Mouse (Mus musculus): Measurements from ENCODE around the gene Rnf182. TPM values are rescaled to one million over a fixed set of nuclear protein-coding genes. Genes with fewer than 3 reads are reported as not detected.
A peak's percentile ranks its signal among the peaks of the same experiment; 100 is the strongest.

Rnf182 gene
- total RNA-seq, 1 experiment from 2014 or later: 2.3 TPM

DNA sequence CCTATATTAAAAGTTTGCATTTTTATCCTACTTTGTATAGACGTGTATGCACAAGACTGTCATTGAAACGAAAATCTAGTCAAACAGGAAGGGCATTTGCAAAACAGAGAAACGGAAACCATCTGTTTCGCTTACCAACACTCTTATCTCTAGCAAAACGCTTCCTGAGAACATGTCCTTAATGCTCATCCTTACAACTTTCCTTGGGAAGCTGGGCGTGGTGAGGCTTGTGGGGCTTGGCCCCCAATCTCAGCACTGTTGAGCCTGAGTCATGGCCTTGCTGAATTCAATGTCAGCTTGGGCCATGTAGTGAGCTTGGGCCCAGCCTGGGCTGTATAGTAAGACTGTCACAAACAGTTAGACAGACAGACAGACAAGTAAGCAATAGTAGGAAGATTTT is 51.4 kb downstream of the Rnf182 start:
- peak; percentile 30 to 46 for ATAC-seq (replicated peaks in 1 of 2; ENCODE audit: insufficient read depth in 1 of 2, low FRiP score in 2 of 2, low TSS enrichment in 1 of 2, low read depth in 1 of 2, poor library complexity in 2 of 2, severe bottlenecking in 2 of 2)

DNA sequence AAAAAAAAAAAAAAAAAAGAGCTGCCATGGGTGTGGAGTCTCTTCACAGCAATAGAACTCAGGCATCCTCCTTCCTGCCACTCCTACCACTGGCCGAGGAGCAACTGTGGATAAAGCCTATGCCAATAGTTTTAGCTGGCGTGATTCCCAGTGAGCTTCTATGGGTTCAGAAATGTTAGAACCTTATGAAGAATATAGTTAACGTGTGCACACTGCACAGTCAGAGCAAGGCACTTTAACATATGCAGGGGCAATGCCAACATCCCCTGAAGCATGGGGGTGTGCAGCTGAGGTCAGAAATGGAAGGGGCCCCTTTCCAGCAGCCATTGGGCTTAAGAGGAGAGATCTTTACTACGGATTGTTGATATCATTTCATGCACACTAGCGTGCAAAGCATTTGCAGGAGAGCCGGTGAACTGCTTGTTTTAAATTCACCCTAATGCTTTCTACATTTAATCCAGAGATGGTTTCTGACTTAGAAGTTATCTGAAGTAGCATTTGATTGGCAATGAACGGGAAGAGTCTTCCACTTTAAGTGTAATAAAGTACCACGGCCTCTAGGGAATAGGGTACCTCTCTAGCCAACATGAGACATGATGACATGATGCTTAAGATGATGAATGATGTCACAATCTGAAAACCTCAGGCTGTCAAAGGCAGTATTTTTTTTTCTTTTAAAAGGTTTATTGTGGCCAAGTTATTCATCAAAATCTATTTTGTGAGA is 61.8 kb downstream of the Rnf182 start:
- ATAC-seq (replicated peaks in 1 of 2; ENCODE audit: insufficient read depth in 1 of 2, low FRiP score in 2 of 2, low TSS enrichment in 1 of 2, low read depth in 1 of 2, poor library complexity in 2 of 2, severe bottlenecking in 2 of 2): no peak

DNA sequence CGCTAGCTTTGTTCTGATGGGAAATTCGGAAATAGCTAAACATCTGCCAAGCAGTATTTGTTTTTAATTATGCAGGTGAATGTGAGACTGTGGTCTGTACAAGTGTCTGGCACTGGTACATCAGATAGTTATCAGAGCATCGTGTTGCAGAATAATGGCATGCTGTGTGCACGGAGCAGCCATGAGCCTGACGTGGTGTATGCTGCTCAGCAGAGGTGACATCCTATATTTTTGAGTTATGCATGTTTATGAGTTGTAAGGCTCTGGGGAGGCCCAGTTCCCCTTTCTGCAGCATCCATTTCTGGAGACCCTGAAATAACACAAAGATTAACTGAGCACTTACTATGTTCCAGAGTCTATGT is 62.4 kb downstream of the Rnf182 start:
- no peak for ATAC-seq (replicated peaks in 1 of 2; ENCODE audit: insufficient read depth in 1 of 2, low FRiP score in 2 of 2, low TSS enrichment in 1 of 2, low read depth in 1 of 2, poor library complexity in 2 of 2, severe bottlenecking in 2 of 2)

- no peak for ATAC-seq (replicated peaks in 1 of 2; ENCODE audit: insufficient read depth in 1 of 2, low FRiP score in 2 of 2, low TSS enrichment in 1 of 2, low read depth in 1 of 2, poor library complexity in 2 of 2, severe bottlenecking in 2 of 2)
Measured at GRCm38 (mm10) chr13:43684499-43684994, 69.0 kb downstream of the Rnf182 start.

GRCm38 (mm10) chr13:43688065-43688464 is 72.6 kb downstream of the Rnf182 start:
- ATAC-seq (replicated peaks in 1 of 2; ENCODE audit: insufficient read depth in 1 of 2, low FRiP score in 2 of 2, low TSS enrichment in 1 of 2, low read depth in 1 of 2, poor library complexity in 2 of 2, severe bottlenecking in 2 of 2): no peak

DNA sequence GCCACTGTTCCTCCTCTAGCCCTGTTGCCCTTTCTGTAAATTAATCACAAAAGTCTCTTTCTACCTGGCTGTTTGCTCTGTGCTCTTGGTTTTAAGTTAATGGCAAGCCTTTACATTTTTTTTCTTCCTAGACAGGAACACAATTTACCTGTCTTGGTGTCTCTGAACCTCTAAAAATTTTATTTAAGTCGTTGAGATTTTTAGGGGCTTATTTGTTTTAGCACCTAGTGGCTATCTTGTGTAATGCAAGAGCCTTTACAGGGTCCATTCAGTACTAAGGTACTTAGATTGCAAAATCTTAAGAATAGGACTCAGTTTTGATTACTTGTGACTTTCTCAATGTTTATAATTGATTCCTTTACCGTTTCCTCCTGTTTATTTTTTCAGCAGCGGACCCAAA is 76.2 kb downstream of the Rnf182 start:
- no peak for ATAC-seq (replicated peaks in 1 of 2; ENCODE audit: insufficient read depth in 1 of 2, low FRiP score in 2 of 2, low TSS enrichment in 1 of 2, low read depth in 1 of 2, poor library complexity in 2 of 2, severe bottlenecking in 2 of 2)

DNA sequence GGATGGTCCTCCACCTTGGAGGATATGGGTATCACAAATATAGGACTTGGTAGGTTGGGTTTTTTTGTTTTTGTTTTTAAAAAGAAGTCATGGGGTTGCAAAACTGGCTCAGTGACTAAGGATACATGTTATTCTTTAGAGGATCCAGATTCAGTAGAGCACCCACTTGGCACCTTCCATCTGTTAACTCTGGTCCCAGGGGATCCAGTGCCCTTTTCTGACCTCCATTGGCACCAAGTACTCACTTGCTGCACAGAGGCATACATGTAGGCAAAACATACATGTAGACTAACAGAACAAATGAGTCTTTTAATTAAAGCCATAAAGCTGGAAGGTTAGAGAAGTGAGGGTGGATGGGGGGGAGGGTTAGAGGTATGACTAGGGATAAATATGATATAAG is 80.0 kb downstream of the Rnf182 start:
- ATAC-seq (replicated peaks in 1 of 2; ENCODE audit: insufficient read depth in 1 of 2, low FRiP score in 2 of 2, low TSS enrichment in 1 of 2, low read depth in 1 of 2, poor library complexity in 2 of 2, severe bottlenecking in 2 of 2): no peak

DNA sequence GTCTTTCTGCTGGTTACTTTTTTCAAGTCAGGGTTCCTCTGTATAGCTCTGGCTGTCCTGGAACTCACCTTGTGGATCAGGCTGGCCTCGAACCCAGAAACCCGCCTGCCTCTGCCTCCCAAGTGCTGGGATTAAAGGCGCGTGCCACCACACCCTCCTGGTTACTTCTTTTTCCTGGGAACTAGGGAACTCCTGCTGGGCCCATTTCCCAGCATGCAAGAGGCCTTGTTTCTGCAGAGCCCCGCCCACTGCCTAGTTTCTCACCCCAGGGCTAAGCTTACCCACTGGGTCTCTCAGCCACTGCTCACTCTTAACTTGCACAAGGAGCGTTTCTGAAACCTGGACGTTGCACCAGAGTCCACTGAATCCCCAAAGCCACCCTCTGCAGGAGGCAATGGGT is 80.5 kb downstream of the Rnf182 start:
- no peak for ATAC-seq (replicated peaks in 1 of 2; ENCODE audit: insufficient read depth in 1 of 2, low FRiP score in 2 of 2, low TSS enrichment in 1 of 2, low read depth in 1 of 2, poor library complexity in 2 of 2, severe bottlenecking in 2 of 2)

- ATAC-seq (replicated peaks in 1 of 2; ENCODE audit: insufficient read depth in 1 of 2, low FRiP score in 2 of 2, low TSS enrichment in 1 of 2, low read depth in 1 of 2, poor library complexity in 2 of 2, severe bottlenecking in 2 of 2): no peak
Measured at GRCm38 (mm10) chr13:43698506-43698905, 83.0 kb downstream of the Rnf182 start.

GRCm38 (mm10) chr13:43703471-43703870 is 88.0 kb downstream of the Rnf182 start:
- no peak for ATAC-seq (replicated peaks in 1 of 2; ENCODE audit: insufficient read depth in 1 of 2, low FRiP score in 2 of 2, low TSS enrichment in 1 of 2, low read depth in 1 of 2, poor library complexity in 2 of 2, severe bottlenecking in 2 of 2)

- no peak for ATAC-seq (replicated peaks in 1 of 2; ENCODE audit: insufficient read depth in 1 of 2, low FRiP score in 2 of 2, low TSS enrichment in 1 of 2, low read depth in 1 of 2, poor library complexity in 2 of 2, severe bottlenecking in 2 of 2)
Measured at GRCm38 (mm10) chr13:43704533-43705116, 89.1 kb downstream of the Rnf182 start.

GRCm38 (mm10) chr13:43706387-43706786 is 90.9 kb downstream of the Rnf182 start:
- ATAC-seq (replicated peaks in 1 of 2; ENCODE audit: insufficient read depth in 1 of 2, low FRiP score in 2 of 2, low TSS enrichment in 1 of 2, low read depth in 1 of 2, poor library complexity in 2 of 2, severe bottlenecking in 2 of 2): no peak

DNA sequence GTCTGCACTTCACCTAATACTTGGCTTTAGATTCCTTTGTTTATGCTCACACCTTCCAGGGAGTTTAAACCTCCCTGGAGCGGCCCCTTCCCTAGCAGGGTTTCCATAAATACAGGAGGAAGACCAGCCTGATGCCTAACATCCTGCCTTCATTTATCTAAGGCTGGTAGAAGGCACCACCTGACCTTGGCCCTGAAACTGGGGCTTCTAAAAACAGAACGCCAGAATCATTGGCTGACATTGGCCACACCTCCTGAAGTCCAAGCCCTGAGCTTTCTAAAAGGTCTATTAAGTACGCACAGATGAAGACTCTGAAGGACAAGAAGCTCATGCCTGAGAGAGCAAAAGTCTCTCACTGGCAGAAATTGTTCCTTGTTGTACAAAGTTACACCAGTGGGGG is 94.0 kb downstream of the Rnf182 start:
- ATAC-seq (replicated peaks in 1 of 2; ENCODE audit: insufficient read depth in 1 of 2, low FRiP score in 2 of 2, low TSS enrichment in 1 of 2, low read depth in 1 of 2, poor library complexity in 2 of 2, severe bottlenecking in 2 of 2): no peak

- ATAC-seq (replicated peaks in 1 of 2; ENCODE audit: insufficient read depth in 1 of 2, low FRiP score in 2 of 2, low TSS enrichment in 1 of 2, low read depth in 1 of 2, poor library complexity in 2 of 2, severe bottlenecking in 2 of 2): no peak
Measured at GRCm38 (mm10) chr13:43711708-43712314, 96.3 kb downstream of the Rnf182 start.

DNA sequence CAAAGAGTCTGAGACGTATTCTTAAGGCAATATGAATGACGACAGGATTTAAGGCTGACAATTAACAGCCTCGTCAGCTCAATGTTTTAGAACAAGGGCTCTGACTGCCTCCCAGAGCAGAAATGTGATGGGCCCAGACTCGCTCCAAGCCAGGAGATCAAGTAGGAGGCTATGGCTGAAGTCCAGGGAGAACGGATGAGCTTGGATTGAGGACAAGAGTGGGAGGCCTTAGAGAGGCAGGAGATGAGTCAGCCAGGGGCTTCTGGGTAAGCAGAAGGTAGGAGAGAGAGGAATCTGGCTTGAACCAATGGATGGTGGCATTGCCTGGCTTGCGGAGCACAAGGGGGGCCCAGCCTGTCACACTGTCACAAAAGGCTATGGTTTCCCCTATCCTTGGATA is 99.2 kb downstream of the Rnf182 start:
- ATAC-seq (replicated peaks in 1 of 2; ENCODE audit: insufficient read depth in 1 of 2, low FRiP score in 2 of 2, low TSS enrichment in 1 of 2, low read depth in 1 of 2, poor library complexity in 2 of 2, severe bottlenecking in 2 of 2): no peak

DNA sequence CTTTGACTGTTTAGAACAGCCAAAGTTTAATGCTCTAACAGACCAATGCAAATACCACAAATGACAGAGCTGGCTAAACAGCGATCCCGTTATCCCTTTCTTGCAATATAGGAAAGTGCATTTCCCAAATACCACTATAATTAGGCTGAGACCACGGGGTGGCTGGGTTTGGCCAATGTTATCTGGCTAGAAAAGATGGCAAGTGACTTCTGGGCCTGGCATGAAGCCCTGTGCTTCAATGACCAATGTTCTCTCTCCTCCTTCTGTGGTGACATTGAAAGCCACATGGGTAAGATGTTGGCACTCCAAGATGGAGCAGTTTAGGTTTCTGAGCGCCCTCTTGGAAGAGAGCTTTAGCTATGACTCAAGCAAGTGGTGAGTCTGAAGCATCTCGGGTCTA is 100.0 kb downstream of the Rnf182 start:
- no peak for ATAC-seq (replicated peaks in 1 of 2; ENCODE audit: insufficient read depth in 1 of 2, low FRiP score in 2 of 2, low TSS enrichment in 1 of 2, low read depth in 1 of 2, poor library complexity in 2 of 2, severe bottlenecking in 2 of 2)

GRCm38 (mm10) chr13:43716514-43717036 is 101.1 kb downstream of the Rnf182 start:
- ATAC-seq (replicated peaks in 1 of 2; ENCODE audit: insufficient read depth in 1 of 2, low FRiP score in 2 of 2, low TSS enrichment in 1 of 2, low read depth in 1 of 2, poor library complexity in 2 of 2, severe bottlenecking in 2 of 2): no peak

DNA sequence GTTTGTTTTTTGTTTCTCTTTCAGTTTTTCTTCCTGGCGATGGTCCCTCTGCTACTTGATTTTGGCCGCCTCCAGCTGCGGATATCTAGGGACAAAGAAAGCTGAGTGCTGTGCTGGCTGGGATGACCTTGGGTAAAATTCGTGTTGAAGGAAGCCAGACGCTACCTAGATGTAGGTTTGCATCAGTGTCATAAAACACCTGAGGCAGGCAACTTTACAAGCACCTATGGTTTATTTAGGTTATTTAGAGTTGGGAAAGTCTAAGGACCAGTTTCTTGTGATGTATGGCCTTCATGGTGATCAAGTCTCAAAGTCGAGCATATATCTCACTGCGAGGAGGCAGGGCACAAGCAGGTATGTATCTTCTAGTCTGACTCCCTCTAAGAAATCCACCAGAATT is 102.7 kb downstream of the Rnf182 start:
- ATAC-seq (replicated peaks in 1 of 2; ENCODE audit: insufficient read depth in 1 of 2, low FRiP score in 2 of 2, low TSS enrichment in 1 of 2, low read depth in 1 of 2, poor library complexity in 2 of 2, severe bottlenecking in 2 of 2): no peak

Measured in hematopoietic stem cell, adult 5-6 weeks (primary cell).